Mouse (Mus musculus) left cerebral cortex, adult 11 months (tissue): ENCODE results near the gene Ube2c.
"Not testable (repeated sequence)": the region's sequence is repeated elsewhere in the genome, so short reads cannot be mapped to it uniquely, and the experiment has no call there.

Source experiments
- DNase-seq: peaks from one replicate; pipeline ENCODE4 v3.0.0; 2022; ENCODE audit warnings: low spot score

Ube2c gene

DNA sequence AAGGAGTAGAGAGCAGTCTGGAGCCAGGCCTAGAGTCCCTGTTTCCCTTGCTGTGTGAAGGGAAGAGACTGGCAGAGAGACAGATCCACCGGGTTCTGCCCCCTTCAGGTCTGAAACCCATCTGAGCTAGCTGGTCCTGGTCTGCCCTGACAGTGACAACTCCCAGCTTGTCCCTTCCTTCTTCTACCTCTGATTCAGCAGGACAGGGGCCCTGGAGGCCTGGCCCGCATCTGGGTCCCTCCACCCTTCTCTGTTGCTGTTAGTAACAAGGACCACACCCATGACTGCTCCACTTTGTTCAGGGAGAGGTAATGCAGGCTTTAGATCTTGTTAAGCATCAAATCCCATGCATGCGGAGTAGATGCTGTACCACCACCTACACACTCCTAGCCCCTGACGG is 18.7 kb downstream of the Ube2c start:
- DNase-seq: no peak

DNA sequence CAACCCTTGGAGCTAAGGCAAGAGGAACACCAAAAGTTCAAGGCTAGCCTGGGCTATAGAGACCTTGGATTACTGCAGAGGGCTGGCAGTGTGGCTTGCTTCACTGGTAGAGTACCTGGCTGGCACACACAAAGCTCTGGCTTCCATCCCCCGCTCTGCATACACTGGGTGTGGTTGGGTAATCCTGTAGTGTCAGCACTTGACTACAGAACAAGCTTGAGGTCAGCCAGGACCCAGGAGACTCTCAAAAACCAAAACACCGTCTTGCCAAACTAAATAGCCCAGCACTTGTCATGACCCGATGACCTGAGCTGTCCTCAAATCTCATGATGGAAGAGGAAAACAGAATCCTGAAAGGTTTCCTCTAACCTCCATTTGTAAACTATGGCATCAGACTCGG is 20.8 kb downstream of the Ube2c start:
- DNase-seq: no peak

DNA sequence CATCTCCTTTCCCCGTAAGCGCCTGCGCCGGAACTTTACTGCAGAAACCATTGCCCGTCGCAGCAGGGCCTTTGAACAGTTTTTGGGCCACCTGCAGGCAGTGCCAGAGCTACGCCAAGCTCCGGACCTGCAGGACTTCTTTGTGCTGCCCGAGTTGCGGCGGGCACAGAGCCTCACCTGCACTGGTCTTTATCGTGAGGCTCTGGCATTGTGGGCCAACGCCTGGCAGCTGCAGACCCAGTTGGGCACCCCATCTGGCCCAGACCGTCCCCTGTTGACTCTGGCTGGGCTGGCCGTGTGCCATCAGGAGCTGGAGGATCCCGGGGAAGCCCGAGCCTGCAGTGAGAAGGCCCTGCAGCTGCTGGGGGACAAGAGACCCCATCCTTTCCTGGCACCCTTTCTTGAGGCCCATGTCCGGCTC is 22.2 kb downstream of the Ube2c start:
- no peak for DNase-seq

DNA sequence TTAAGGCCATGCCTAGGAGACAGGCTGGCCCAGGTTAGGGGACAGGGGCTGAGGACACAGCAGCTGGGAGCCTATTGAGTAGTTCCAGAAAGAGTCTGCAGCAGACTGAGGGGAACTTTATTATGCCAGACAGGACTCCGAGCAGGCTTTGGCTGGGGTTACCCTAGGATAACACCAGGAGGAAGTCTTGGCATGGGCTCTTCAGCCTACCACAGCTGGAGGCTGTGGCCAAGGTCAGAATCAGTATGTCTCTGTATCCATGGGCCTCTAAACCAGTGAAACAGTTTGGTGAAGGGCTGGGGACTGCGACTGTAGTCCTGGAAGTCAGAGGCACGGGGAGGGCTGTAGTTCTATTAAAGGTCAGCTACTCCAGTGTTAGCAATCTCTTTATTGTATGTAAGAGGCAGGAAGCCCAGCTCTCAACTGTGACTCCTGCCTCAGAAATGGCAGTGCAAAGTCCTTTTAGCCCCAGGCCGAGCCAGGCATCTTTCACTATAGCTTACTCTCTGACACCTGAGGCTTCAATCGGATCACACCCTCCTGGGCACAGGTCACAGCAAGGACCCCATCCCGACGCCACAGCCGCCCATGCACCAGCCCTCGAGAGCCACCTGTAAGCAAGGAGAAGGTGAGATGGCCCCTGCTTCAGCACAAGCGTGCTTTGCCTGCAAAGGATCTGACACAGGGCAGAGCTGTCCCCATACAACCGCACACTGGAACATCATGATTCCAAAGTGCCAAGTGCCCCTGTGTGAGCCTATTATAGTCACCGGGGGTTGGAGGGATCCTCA is 22.9 kb downstream of the Ube2c start:
- DNase-seq: no peak

DNA sequence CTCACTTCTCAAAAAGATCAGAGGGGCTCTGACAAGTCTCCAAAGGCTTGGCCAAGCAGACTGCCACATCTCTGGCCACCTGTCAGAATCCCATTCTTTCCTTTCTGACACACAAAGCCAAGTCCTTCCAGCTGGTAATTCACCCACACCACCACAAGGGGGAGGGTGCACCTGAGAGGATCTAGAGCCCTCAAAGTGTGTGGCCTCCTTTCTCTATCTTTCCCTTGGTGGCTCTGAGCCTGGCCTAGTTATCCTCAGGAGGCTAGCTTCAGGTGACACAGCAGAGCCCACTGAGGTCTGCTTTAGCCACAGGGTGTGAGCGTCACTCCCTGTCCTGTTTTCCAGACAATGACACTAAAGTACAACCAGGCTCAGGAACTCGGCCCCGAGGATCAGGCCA is 23.5 kb downstream of the Ube2c start:
- DNase-seq: no peak

DNA sequence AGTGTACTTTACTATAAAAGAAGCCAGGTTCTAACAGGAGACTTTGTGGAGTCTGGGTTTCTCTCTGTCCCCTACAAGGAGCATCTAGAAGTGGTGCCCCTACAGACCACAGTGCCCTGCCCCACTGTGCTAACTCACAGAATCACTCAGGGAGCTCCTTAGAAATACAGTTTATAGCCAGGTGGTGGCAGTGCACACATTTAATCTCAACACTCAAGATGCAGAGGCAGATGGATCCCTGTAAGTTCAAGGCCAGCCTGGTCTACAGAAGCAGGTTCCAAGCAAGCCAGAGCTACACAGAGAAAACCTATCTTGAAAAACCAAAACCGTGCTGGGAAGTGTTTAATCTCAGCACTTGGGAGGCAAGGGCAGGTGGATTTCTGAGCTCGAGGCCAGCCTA is 24.1 kb downstream of the Ube2c start:
- no peak for DNase-seq

DNA sequence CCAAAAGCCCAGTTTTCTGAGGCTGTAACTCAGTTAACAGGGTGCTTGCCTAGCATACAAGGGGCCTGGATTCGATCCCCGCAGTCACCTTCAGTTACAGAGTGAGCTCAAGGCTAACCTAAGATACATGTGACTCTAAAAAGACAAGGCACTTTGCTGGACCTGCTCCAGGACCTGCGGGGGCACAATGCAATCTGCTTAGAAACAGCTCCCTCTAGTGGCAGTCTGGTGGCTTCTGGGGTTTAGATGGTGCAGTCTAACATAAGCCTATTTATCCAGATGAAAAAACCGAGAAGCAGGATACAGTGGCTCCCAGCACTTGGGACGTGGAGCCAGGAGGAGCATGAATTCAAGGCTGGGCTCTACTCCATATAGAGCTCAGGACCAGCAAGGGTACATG is 24.6 kb downstream of the Ube2c start:
- peak; percentile 66 for DNase-seq

DNA sequence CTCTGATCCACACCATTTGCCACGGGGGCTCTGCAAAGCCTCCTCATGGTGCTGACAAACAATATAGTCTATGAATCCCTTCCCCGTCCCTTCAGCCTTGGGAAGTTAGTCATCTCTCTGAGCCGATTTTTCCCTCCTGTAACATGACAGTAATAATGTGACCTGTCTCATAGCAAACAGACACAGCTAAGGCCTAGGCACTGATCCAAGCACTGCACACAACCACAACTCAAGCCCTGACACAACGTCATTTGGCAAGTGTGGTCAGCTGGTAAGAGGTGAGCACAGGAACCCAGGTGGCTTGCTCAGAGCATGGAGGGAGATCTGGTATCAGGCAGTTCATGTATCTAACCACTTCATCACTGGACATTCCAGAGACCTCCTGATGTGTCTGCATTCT is 26.2 kb downstream of the Ube2c start:
- no peak for DNase-seq

DNA sequence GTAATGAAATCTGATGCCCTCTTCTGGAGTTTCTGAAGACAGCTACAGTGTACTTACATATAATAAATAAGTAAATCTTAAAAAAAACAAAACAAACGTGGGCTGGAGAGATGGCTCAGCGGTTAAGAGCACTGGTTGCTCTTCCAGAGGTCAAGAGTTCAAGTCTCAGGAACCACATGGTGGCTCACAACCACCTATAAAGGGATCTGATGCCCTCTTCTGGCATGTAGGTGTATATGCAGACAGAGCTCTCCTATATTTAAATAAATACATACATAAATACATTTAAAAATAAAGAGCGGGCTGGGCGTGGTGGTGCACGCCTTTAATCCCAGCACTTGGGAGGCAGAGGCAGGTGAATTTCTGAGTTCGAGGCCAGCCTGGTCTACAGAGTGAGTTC is 28.9 kb downstream of the Ube2c start:
- not testable (repeated sequence) for DNase-seq

DNA sequence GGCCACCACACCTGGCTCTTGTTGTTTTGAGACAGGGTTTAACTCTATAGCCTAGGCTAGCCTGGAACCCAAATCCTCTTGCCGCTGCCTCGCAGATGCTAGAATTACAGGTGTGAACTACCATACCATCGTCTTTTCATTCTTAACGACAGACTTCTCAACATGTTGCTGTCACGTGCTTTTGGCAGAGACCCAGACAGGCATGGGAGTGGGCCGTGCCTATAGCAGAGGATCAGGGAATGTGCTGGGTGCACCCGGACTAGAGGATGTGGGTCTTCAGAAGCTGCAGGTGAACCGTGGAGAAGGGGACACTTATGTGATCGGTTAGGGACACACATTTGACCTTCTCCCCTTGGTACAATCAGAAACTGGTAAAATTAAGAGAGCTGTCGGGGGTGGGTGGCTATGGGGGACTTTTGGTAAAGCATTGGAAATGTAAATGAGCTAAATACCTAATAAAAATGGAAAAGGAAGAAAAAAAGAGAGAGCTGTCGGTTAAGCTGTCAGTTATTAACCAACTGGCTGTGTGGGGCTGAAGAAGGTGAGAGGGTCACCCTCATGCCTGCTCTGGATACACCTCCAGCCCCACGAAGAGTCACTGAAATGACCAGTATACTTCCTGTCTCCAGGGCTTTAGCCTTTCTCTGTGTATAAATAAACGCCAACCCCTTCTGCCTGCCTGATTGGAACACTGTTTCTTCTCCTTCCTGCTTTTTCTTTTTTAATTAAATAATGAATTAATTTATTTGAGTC is 30.7 kb downstream of the Ube2c start:
- no peak for DNase-seq

DNA sequence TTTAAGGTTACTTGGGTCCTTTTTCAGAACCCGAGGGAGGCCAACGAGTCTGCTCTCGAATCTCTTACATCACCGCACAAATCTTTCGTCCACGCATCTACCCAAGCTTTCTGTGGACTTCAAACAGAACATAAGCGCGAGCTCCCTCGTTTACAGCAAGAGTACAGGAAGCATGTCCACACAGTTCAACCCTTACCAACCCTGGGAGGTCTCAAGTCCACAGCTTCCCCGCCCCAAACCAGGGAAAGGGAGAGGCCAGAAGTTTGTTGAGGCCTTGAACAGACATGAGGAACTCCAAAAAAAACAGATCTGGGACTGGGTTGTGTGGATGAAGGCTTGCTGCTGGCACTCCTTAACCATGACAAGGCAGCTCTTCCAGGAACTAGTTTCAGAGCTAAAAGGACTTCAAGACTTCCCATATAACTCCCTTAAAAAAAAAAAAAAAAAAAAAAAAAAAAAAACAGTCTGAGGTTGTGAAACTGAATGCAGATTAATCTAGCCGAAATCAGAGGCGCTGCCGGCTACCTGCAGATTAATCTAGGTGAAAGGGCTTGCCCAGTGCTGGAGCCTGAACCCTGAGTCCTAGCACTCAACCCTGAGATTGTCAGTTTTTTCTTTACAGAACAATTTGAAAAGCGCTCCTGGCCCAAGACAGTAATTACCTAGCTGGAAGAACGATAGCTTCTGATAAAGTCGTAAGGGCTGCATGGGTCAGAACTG is 33.7 kb downstream of the Ube2c start:
- DNase-seq: no peak

DNA sequence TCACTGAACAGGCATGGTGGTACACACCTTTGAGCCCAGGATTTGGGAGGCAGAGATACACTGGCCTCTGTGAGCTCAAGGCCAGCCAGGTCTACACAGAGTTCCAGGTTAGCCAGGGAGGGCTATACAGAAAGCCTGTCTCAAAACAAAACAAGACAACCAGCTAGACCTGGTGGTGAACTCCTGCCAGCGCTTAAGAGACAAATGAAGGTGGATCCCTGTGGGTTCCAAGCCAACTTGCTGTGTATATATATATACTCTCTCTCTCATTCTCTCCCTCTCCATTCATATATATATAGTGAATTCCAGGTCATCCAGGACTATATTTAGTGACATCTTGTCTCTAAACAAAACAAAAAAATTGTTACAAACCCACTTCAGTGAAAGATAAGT is 34.2 kb downstream of the Ube2c start:
- DNase-seq: no peak

DNA sequence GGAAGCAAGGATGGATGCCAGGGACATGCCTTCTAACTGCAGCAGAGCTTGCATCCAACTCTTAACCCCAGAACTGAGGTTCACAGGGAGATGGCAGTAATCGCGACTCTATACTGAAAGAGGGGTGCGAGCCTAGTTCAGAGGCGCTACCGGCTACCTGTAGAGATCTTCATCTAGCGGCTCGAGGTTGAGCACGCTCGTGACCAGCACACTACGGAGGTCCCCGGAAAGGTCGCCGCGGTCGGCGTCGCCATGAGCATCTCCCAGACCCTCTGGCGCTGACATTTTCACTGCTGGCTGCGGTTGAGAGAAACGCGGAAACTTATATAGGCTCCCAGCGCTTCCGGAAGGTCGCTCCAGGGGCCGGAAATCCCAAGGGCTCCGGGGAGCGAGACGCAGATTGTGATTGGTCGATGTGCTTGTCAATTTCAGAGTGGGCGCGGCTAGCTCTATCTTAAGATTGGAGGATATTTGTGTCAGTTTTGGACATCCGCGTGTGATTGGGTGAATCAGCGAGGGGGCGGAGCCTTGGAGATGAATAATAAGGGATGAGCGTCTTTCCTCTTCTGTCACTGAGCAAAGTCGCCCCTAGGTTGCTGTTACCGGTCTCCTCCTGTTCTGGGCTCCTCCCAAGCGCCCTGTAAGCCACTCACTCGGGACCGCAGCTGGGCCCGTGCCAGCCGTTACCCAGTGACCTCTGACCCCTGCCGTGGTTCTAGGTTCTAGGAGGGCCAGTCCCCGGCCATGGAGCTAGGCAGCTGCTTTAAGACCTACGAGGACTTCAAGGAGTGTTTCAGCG is 35.0 kb downstream of the Ube2c start, which contains the start of the genes Acot8 and Zswim3:
Gene Acot8 (minus strand): TSS at position 350 of the 799 bp plus-strand sequence.
Gene Zswim3 (plus strand): TSS at position 566 of the 799 bp plus-strand sequence.
- DNase-seq: peak; percentile 98

DNA sequence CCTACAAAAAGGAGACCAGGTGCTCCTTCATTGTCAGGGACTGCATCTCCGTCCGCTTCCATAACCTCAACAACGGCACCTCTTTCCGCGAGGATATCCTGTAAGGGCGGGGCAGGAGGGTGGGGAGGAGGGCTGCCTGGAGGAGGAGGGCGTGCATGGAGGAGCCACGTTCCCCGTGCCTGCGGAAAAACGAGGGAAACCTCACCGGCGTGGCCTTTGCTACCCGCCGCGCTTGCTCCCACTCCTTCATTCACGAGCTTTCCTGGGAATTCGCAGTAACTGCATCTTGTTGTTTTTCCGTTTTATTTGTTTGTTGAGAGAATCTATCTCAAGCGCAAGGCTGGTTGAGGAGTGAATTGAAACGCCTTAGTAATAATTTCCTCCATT is 35.6 kb downstream of the Ube2c start:
- no peak for DNase-seq

DNA sequence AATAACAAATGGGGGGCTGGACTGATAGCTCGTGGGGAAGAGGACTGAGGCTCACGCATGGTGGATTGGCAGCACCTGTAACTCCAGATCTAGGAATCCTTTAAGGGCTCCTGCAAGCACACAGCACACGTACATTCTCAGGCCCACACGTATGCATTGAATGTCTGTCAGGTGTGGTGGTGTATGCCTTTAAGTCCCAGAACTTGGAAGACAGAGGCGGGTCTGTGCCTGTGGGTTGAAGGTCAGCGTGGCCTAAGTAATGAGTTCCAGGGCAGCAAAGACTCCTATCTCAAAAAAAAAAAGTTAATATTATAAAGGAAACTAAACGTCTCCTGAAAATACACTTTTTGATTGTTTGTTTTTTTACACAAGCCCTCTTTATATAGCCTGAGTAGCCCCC is 36.9 kb downstream of the Ube2c start:
- no peak for DNase-seq

DNA sequence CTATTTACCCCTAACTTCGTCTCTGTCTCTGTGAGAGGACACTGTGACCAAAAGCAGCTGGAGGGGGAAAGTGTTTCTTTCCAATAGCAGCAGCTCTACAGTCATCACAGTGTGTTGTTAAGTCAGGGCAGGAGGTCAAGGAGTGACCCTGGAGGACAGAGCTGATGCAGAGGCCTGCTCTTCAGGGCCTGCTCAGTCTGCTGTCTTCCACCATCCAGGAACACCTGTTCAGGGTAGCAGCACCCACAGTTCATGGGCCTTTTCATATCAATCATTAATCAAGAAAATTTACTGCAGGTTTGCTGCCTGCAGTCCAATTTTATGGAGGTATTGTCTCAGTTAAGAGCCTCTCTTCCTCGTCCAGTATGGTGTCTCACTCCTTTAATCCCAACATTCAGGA is 43.9 kb downstream of the Ube2c start:
- no peak for DNase-seq

DNA sequence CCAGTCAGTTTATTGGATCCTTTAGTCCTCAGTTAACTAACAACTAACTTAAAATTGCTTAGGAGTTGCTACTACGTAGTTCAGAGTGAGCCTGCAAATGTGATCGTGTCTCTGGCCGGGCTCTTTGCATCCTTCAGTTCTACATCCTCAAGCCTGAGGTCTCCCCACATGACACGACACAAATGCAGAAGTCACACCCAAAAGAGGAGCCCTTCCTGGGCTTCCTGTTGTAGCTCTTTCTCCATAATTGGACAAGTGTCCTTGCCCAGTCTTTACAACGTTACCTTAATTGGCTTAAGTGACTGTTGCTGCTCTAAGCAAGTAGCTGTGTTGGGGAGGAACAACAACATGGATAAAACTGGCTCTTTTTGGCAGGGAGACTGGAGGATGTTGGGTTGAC is 45.6 kb downstream of the Ube2c start:
- no peak for DNase-seq

DNA sequence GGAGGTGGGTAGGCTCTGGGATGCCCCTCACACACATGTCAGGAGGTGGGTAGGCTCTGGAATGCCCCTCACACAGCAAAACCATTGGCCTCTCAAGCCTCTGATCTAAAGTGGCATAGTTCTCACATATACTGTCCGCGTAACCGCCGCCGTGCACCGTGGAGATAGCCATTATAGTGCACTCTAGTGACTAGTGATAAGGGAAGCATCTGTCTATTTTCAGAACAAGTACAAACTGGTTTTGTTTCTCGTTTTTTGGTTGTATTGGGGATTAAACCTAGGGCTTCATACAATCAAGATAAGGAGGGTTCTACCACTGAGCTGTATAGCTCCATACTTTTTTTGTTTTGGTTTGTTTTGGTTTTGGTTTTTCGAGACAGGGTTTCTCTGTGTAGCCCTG is 46.1 kb downstream of the Ube2c start:
- DNase-seq: no peak

DNA sequence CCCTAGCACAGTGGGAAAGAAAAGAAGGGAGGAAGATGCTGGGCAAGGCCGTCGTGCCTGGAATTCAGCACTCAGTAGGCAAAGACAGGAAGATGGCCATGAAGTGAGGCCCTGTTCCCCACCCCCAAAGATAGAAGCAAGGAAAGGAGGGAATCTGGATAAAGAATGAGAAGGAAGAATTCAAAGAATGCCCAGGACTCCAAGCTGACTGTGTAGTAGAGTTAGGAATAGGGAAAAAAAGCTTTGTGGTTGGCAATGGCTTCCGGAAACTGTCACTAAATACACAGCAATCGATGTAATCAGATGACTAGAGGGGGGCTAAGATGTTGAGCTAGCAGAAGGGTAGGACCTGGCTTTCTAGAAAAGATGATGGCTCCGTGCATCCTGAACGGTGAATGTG is 47.5 kb downstream of the Ube2c start:
- DNase-seq: no peak

DNA sequence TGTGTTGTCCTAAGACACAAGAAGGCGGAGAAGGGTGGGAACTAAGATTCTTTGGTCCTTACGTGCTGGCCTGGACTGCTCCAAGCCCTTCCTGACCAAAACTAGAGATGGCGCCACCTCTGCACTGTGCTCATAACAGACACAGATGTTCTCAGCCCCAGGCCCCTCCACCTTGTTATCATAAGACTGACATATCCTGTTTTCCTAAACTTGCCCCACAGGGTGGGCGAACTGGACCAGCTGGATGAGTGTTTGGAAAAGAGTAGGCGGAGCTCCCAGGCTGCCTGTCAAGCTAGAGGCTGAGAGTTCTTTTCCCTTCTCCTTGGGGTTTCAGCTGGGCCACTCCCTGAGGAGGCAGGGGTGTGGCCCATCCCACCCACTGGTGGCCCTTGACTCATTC is 48.0 kb downstream of the Ube2c start:
- no peak for DNase-seq

DNA sequence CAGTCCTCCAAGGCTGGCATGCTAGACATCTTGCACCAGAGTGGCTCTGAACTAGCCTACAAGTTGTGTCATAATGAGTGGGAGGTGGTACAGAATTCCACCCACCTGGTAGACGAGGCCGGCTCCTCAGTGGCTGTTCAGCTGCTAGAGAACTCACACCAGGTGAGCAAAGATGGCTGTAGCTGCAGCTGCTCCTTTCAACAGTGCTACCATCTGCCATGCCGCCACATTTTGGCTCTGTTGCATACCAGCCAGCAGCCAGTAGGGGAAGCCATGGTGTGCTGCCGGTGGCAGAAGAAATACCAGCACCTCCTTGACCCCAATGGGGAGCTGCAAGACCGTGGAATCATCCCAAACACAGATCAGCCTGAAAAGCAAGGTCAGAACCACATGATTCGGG is 51.4 kb downstream of the Ube2c start:
- DNase-seq: no peak

DNA sequence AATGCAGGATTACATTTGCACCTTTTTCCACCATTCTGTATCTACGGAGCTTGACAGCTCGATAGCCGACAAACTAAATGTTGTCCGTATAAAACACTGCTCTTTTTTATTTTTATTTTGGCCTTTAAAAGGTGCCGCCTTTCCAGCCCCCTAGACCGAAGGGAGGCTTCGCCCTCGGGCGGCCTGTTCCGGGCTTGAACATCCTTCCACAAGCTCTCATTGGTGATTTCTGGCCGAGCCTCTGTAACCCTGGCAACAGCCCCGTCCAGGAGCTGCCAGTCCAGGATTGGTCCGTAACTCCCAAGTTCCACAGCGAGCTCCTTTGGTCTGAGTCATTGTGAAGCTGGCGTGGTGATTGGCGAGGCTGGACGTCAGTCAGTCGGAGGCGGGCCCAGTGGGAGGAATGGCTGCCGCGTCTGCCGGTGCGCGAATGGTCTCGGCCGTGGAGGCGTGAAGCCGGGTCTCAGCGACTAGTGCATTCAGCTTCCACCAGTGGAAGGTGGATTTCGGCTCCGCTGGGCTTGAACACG is 53.0 kb downstream of the Ube2c start, which contains the start of gene Zswim1:
Gene Zswim1 (plus strand): TSS at position 51 of the 530 bp plus-strand sequence.
- peak; percentile 99 for DNase-seq
